Mouse (Mus musculus) bone marrow macrophage, adult 2 months (primary cell): ENCODE results near the gene Rfc5.
"Not testable (repeated sequence)": the region's sequence is repeated elsewhere in the genome, so short reads cannot be mapped to it uniquely, and the experiment has no call there.

Experiments
- CTCF ChIP-seq: IDR thresholded peaks from 2 replicates; pipeline ENCODE4 v1.5.1; 2012; ENCODE audit warnings: low read depth, mild to moderate bottlenecking, low read length, moderate library complexity
- POLR2A ChIP-seq: IDR thresholded peaks from 2 replicates; pipeline ENCODE4 v1.6.1; 2012; ENCODE audit warnings: mild to moderate bottlenecking, low read depth, low read length, borderline replicate concordance

DNA sequence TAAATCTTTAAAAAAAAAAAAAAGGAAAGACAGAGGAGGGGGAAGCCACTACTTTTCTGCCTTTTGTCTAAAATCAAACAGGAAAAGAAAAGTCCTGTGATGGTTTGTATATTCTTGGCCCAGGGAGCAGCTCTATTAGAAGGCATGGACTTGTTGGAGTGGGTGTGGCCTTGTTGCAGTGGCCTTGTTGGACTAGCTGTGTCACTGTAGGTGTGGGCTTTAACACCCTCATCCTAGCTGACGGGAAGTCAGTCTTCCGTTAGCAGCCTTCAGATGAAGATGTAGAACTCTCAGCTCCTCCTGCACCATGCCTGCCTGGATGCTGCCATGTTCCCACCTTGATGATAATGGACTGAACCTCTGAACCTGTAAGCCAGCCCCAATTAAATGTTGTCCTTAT lies 15.8 kb upstream of the Rfc5 start:
- TF ChIP-seq CTCF, POLR2A: not testable (repeated sequence)
